Mouse (Mus musculus): ENCODE data around the gene Dapk3. TPM values are rescaled to one million over a fixed set of nuclear protein-coding genes. Genes with fewer than 3 reads are reported as not detected.

The Dapk3 gene
- polyA plus RNA-seq, 1 experiment, result 58.0 TPM

DNA sequence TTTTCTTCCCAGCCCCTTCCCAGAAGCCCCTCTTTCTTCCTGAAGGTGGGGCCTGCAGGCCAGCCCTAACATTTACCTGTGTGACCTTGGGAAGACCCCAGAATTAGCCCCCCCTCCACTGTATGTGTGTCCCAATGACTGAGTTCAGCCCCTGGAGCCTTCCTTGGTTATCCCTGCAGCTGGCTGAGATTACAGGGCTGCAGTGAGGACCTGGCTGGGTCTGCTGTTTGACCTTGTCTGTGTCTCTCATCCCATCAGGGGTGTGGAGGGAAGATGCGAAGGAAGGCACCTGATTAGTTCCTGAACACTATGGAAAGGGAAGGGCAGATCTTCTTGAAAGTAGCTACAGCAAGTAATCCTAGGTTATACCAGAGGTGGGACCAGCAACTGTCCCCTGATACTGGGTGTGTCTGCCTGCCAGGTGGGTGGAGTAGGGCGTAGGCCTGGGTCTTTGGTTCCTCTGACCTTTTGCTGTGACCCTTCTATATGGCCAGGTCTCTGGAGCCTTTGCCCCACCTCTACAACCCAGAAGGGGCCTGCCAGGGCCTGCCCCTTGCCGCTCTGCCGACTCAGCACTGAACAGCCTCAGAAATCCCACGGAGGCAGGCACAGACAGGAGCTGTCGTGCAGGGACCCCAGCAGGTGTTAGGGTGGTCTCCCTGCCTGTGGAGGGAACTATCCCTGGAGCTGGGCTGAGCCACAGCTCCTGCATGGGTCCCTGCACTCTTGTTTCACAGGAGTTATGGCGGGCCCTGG, 41.2 kb upstream of the Dapk3 start:
- Histone ChIP-seq H3K4me1 (ENCODE audit: control insufficient read depth, insufficient read depth, insufficient read length) (peaks cover 31% of the 10 kb centered on the region; the same call in 1 of the 2 replicates), H3K4me3 (ENCODE audit: extremely low read depth, insufficient read depth, insufficient read length) (no peak overlapping the region), H3K27ac (ENCODE audit: insufficient read depth, low read length) (no peak overlapping the region)

DNA sequence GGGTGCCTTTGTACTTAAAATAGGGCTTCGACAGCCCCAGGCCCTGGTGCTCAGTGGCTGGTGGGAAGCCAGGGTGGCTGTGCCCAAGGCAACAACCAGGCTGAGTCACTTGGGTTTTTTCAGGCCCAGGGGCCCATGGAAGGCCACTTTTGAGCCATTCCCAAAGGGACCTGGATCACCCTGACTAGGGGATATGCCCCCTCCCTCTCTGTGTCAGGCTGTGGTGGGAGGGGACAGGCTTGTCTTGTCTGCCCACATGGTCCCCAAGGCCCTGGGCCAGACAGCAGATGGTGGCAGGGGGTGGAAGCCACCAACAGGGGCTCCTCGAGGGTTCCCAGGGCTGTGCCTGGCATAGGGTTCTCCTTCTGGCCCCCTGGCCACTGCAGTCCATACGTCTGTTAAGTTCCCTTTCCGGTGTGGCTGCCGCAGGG, 40.2 kb upstream of the Dapk3 start:
- Histone ChIP-seq H3K4me3 (ENCODE audit: extremely low read depth, insufficient read depth, insufficient read length) (no peak overlapping the region), H3K4me1 (ENCODE audit: control insufficient read depth, insufficient read depth, insufficient read length) (peaks cover 31% of the 10 kb centered on the region; the same call in 1 of the 2 replicates), H3K27ac (ENCODE audit: insufficient read depth, low read length) (no peak overlapping the region), H3K36me3 (ENCODE audit: control insufficient read depth, insufficient read depth, low read length) (peaks cover 38% of the 10 kb centered on the region), H3K27me3 (ENCODE audit: control insufficient read depth, insufficient read depth, low read length) (no peaks in the 10 kb centered on the region)
- DNase-seq (ENCODE audit: low read depth in 1 of 2, low spot score in 2 of 2), result no peak
- TF ChIP-seq CTCF (IDR thresholded peaks at IDR 0.05; ENCODE audit: extremely low read depth, insufficient read depth, insufficient read length, insufficient replicate concordance), result no peak
- no peak for TF ChIP-seq POLR2A (IDR thresholded peaks at IDR 0.05; ENCODE audit: low read depth, low read length)
- 59% methylated on average over 5 of the region's 5 CpGs for WGBS

More for the DNA sequence above, 41.2 kb upstream of the Dapk3 start:
- H3K27me3 ChIP-seq (ENCODE audit: control insufficient read depth, insufficient read depth, low read length), result no peaks in the 10 kb centered on the region
- peaks cover 31% of the 10 kb centered on the region for H3K36me3 ChIP-seq (ENCODE audit: control insufficient read depth, insufficient read depth, low read length)
- no peak for TF ChIP-seq POLR2A (IDR thresholded peaks at IDR 0.05; ENCODE audit: low read depth, low read length)
- no peak for TF ChIP-seq CTCF (IDR thresholded peaks at IDR 0.05; ENCODE audit: extremely low read depth, insufficient read depth, insufficient read length, insufficient replicate concordance)
- WGBS, result 82% methylated on average over 7 of the region's 7 CpGs
- DNase-seq (ENCODE audit: low read depth in 1 of 2, low spot score in 2 of 2), result no peak

DNA sequence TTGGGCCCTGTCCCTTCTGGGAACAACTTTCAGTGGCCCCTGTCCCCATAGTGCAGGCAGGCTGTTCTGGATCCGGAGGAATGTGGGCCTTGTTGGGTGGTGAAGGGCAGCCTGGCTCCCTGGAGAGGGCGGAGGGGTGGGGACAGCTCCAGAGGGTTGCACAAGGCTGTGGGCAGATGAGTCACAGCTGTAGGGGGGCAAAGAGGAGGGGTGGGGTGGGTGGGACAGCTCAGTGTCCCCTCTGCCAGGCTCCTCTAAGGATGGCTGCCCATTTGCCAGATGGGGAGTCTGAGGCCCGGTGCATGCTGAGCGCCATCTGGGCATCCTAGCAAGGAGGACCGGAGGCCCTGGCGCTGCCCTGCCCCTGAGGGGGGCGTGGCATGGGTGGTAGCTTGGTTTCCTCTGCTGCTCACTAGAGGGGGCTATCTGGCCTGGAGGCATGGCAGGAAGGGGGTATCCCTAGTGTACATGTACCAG, 39.6 kb upstream of the Dapk3 start:
- Histone ChIP-seq H3K27me3 (ENCODE audit: control insufficient read depth, insufficient read depth, low read length) (no peaks in the 10 kb centered on the region), H3K27ac (ENCODE audit: insufficient read depth, low read length) (no peak overlapping the region), H3K4me3 (ENCODE audit: extremely low read depth, insufficient read depth, insufficient read length) (no peak overlapping the region), H3K4me1 (ENCODE audit: control insufficient read depth, insufficient read depth, insufficient read length) (peaks cover 31% of the 10 kb centered on the region; the same call in 1 of the 2 replicates), H3K36me3 (ENCODE audit: control insufficient read depth, insufficient read depth, low read length) (peaks cover 44% of the 10 kb centered on the region)
- DNase-seq (ENCODE audit: low read depth in 1 of 2, low spot score in 2 of 2), result no peak
- TF ChIP-seq POLR2A (IDR thresholded peaks at IDR 0.05; ENCODE audit: low read depth, low read length) (no peak), CTCF (IDR thresholded peaks at IDR 0.05; ENCODE audit: extremely low read depth, insufficient read depth, insufficient read length, insufficient replicate concordance) (no peak)
- 86% methylated on average over 7 of the region's 7 CpGs for WGBS

DNA sequence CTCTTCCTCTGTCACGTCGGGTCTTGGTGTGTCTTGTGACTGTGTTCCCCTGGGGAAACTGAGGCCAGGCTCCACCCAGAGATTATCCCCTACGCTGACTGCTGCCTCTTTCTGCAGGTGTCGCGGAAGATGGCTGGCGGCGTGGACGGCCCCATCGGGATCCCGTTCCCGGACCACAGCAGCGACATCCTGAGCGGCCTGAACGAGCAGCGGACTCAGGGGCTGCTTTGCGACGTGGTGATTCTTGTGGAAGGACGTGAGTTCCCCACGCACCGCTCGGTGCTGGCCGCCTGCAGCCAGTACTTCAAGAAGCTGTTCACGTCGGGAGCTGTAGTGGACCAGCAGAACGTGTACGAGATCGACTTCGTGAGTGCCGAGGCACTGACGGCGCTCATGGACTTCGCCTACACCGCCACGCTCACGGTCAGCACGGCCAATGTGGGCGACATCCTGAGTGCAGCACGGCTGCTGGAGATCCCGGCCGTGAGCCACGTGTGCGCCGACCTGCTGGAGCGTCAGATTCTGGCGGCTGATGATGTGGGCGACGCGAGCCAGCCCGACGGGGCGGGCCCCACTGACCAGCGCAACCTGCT, 38.9 kb upstream of the Dapk3 start:
- Histone ChIP-seq H3K4me3 (ENCODE audit: extremely low read depth, insufficient read depth, insufficient read length) (no peak overlapping the region), H3K36me3 (ENCODE audit: control insufficient read depth, insufficient read depth, low read length) (peaks cover 52% of the 10 kb centered on the region), H3K4me1 (ENCODE audit: control insufficient read depth, insufficient read depth, insufficient read length) (peaks cover 29% of the 10 kb centered on the region; the same call in 1 of the 2 replicates), H3K27ac (ENCODE audit: insufficient read depth, low read length) (no peak overlapping the region), H3K27me3 (ENCODE audit: control insufficient read depth, insufficient read depth, low read length) (no peaks in the 10 kb centered on the region)
- 96% methylated on average over 52 of the region's 52 CpGs for WGBS
- TF ChIP-seq POLR2A (IDR thresholded peaks at IDR 0.05; ENCODE audit: low read depth, low read length), result no peak
- TF ChIP-seq CTCF (IDR thresholded peaks at IDR 0.05; ENCODE audit: extremely low read depth, insufficient read depth, insufficient read length, insufficient replicate concordance), result no peak
- no peak for DNase-seq (ENCODE audit: low read depth in 1 of 2, low spot score in 2 of 2)

DNA sequence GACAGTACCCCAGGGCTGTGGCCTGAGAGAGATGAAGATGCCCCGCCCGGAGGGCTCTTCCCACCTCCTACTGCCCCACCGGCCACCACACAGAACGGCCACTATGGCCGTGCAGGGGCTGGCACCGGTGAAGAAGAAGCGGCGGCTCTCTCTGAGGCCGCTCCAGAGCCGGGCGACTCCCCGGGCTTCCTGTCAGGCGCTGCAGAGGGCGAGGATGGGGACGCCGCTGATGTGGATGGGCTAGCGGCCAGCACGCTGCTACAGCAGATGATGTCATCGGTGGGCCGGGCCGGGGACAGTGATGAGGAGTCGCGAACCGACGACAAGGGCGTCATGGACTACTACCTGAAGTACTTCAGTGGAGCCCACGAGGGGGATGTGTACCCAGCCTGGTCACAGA, 38.1 kb upstream of the Dapk3 start:
- no peak for TF ChIP-seq CTCF (IDR thresholded peaks at IDR 0.05; ENCODE audit: extremely low read depth, insufficient read depth, insufficient read length, insufficient replicate concordance)
- TF ChIP-seq POLR2A (IDR thresholded peaks at IDR 0.05; ENCODE audit: low read depth, low read length), result no peak
- Histone ChIP-seq H3K4me1 (ENCODE audit: control insufficient read depth, insufficient read depth, insufficient read length) (peaks cover 21% of the 10 kb centered on the region; the same call in 1 of the 2 replicates), H3K36me3 (ENCODE audit: control insufficient read depth, insufficient read depth, low read length) (peaks cover 57% of the 10 kb centered on the region), H3K27ac (ENCODE audit: insufficient read depth, low read length) (no peak overlapping the region), H3K27me3 (ENCODE audit: control insufficient read depth, insufficient read depth, low read length) (no peaks in the 10 kb centered on the region), H3K4me3 (ENCODE audit: extremely low read depth, insufficient read depth, insufficient read length) (no peak overlapping the region)
- 92% methylated on average over 27 of the region's 27 CpGs for WGBS
- DNase-seq (ENCODE audit: low read depth in 1 of 2, low spot score in 2 of 2), result no peak

DNA sequence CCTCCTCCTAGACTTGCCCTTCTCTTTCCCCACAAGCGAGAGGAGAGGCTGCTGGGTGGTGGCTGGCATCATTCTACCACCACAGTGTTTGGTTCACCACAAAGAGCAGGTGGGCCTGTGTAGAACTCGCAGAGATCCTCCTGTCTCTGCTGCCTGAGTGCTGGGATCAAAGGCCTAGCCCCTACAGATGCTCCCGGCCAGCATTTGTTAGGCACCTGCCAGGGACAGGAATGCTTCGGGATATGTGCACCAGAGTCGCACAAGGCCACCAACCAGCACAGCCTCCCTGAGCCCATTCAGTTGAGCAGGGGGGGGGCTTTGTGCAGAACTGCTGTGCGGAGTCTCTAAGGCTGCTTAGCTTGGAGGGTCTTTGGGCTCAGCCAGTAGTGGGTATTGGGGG, 37.5 kb upstream of the Dapk3 start:
- no peaks in the 10 kb centered on the region for H3K27me3 ChIP-seq (ENCODE audit: control insufficient read depth, insufficient read depth, low read length)
- TF ChIP-seq POLR2A (IDR thresholded peaks at IDR 0.05; ENCODE audit: low read depth, low read length), result no peak
- no peak for TF ChIP-seq CTCF (IDR thresholded peaks at IDR 0.05; ENCODE audit: extremely low read depth, insufficient read depth, insufficient read length, insufficient replicate concordance)
- no peak overlapping the region for H3K27ac ChIP-seq (ENCODE audit: insufficient read depth, low read length)
- H3K4me1 ChIP-seq (ENCODE audit: control insufficient read depth, insufficient read depth, insufficient read length), result peaks cover 15% of the 10 kb centered on the region; the same call in 1 of the 2 replicates
- H3K36me3 ChIP-seq (ENCODE audit: control insufficient read depth, insufficient read depth, low read length), result peaks cover 64% of the 10 kb centered on the region
- 90% methylated on average over 6 of the region's 6 CpGs for WGBS
- no peak for DNase-seq (ENCODE audit: low read depth in 1 of 2, low spot score in 2 of 2)
- H3K4me3 ChIP-seq (ENCODE audit: extremely low read depth, insufficient read depth, insufficient read length), result no peak overlapping the region
